Mouse (Mus musculus) stomach, embryonic 15.5 days (tissue): ENCODE measurements around the gene Krtap5-3. TPM values are rescaled to one million over a fixed set of nuclear protein-coding genes. Genes with fewer than 3 reads are reported as not detected.
"Not testable (repeated sequence)": the region's sequence is repeated elsewhere in the genome, so short reads cannot be mapped to it uniquely, and the experiment has no call there.

ENCODE experiments used
- ATAC-seq: fragments of 200-750 bp; cut with Nextera tagmentation; 2 replicates; pipeline ENCODE4 v1.8.0; 2017; ENCODE audit warnings: low read depth, moderate number of reproducible peaks, moderate TSS enrichment; ENCODE audit not compliant: insufficient read depth, low FRiP score
- H3K27ac ChIP-seq: fragments of 300-500 bp; sonication (generic); 2 replicates; pipeline ENCODE4 v1.5.1; 2015; ENCODE audit warnings: mild to moderate bottlenecking, inconsistent platforms
- H3K27me3 ChIP-seq: fragments of 300-500 bp; sonication (generic); replicated peaks from 2 replicates; pipeline ENCODE4 v1.6.1; 2015; ENCODE audit warnings: inconsistent platforms
- H3K36me3 ChIP-seq: fragments of 300-500 bp; sonication (generic); 2 replicates; pipeline ENCODE4 v1.6.1; 2015; ENCODE audit warnings: inconsistent platforms
- H3K4me1 ChIP-seq: fragments of 300-500 bp; sonication (generic); 2 replicates; pipeline ENCODE4 v1.6.1; 2015; ENCODE audit warnings: inconsistent platforms
- H3K4me2 ChIP-seq: fragments of 300-500 bp; sonication (generic); 2 replicates; pipeline ENCODE4 v1.6.1; 2015; ENCODE audit warnings: mild to moderate bottlenecking, inconsistent platforms
- H3K4me3 ChIP-seq: fragments of 300-500 bp; sonication (generic); replicated peaks from 2 replicates; pipeline ENCODE4 v1.5.1; 2015; ENCODE audit warnings: inconsistent platforms
- H3K9ac ChIP-seq: fragments of 300-500 bp; sonication (generic); 2 replicates; pipeline ENCODE4 v1.6.1; 2015; ENCODE audit warnings: inconsistent platforms
- H3K9me3 ChIP-seq: fragments of 300-500 bp; sonication (generic); 2 replicates; pipeline ENCODE4 v1.6.1; 2016; ENCODE audit warnings: inconsistent platforms
- WGBS: fragments of 180-500 bp; shearing (Covaris S2); methylation state at CpG from one replicate; pipeline ENCODE4 v1.1.7; 2015; 5-methylcytosine and 5-hydroxymethylcytosine counted together
- polyA plus RNA-seq: library from polyadenylated mRNA; unstranded; fragments of >200 nt; fragmentation: Nextera tagmentation; extraction: Ambion mirVana; gene quantifications from 2 replicates; pipeline ENCODE4 v1.2.1, GENCODE M21; 2015

Krtap5-3 gene
- not detected in 2 replicates for polyA plus RNA-seq

DNA sequence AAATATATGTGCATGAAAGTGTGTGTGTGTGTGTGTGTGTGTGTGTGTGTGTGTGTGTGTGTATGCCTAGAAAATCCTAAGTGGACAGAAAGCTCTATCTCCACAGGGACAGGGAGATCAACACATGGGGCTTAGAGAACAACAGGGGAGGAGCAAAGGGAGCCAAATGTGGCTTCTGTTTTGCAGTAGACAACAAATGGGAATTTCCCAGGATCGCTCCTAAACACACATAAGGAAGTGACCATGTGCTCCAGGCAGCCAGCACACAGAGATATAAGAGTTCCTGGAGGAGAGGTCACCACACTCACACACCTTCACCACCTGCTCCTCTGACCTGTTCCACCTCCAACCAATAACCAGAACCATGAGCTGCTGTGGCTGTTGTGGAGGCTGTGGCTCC, at the start of gene Krtap5-3:
Gene Krtap5-3, plus strand, starts transcription at position 301 of the 400 bp plus-strand sequence.
- H3K9me3 ChIP-seq = no peaks in the 10 kb centered on the region
- no peak within 1 kb of the TSS for H3K4me3 ChIP-seq
- H3K9ac ChIP-seq = no peak within 1 kb of the TSS
- H3K27me3 ChIP-seq = no peaks in the 10 kb centered on the region
- H3K4me2 ChIP-seq = no peak within 1 kb of the TSS
- no peak for ATAC-seq
- no peaks in the 10 kb centered on the region for H3K4me1 ChIP-seq
- H3K36me3 ChIP-seq = no peaks in the 10 kb centered on the region
- 42% methylated on average over 1 of the region's 1 CpGs for WGBS
- H3K27ac ChIP-seq = no peak within 1 kb of the TSS

DNA sequence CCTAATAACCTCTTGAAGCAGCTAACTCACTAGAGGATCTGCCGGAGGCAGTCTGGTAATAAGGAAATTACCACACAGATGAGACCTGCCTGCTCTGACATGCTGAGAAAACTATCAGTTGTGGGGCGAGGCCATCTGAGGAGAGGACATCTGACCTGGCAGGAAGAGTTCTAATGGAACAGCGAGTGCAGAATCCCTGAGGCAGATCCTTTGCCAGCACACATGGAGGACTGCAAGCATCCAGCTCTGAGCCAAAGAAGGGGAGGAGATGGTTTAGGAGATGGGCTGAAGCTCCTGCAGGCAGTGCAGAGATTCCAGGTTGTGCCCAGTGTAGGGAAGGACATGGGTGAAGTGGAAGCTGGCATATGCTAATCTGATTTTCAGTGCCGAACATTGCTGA, 49.0 kb upstream of the Krtap5-3 start:
- no peaks in the 10 kb centered on the region for H3K27me3 ChIP-seq
- WGBS = 82% methylated on average over 4 of the region's 4 CpGs
- H3K36me3 ChIP-seq = no peaks in the 10 kb centered on the region
- H3K4me2 ChIP-seq = no peak overlapping the region
- no peak overlapping the region for H3K4me3 ChIP-seq
- H3K4me1 ChIP-seq = no peaks in the 10 kb centered on the region
- no peak for ATAC-seq
- no peak overlapping the region for H3K27ac ChIP-seq
- no peaks in the 10 kb centered on the region for H3K9me3 ChIP-seq
- no peak overlapping the region for H3K9ac ChIP-seq

DNA sequence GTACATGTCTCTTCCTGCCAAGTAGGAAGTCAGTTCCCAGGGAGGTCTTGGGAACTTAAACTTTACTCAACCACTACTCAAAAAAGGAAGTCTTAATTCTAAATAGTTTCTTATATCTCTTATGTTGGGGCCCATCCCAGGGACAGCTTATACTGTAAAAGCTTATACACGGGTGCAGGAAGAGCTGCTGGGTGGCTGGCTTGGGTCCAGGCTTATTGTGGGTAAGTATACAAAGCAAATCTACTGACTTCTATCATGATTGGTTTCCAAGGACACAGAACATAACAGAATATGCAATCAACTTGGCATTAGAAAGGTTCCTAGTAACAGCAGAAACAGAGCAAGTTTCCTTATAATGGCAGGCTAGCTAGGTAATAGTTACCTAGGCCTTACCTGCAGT, 45.9 kb upstream of the Krtap5-3 start:
- Histone ChIP-seq H3K36me3 (no peaks in the 10 kb centered on the region), H3K4me1 (no peaks in the 10 kb centered on the region), H3K27ac (no peak overlapping the region), H3K27me3 (no peaks in the 10 kb centered on the region), H3K9me3 (no peaks in the 10 kb centered on the region), H3K9ac (no peak overlapping the region), H3K4me3 (no peak overlapping the region), H3K4me2 (no peak overlapping the region)
- 43% methylated on average over 1 of the region's 1 CpGs for WGBS
- ATAC-seq = no peak

DNA sequence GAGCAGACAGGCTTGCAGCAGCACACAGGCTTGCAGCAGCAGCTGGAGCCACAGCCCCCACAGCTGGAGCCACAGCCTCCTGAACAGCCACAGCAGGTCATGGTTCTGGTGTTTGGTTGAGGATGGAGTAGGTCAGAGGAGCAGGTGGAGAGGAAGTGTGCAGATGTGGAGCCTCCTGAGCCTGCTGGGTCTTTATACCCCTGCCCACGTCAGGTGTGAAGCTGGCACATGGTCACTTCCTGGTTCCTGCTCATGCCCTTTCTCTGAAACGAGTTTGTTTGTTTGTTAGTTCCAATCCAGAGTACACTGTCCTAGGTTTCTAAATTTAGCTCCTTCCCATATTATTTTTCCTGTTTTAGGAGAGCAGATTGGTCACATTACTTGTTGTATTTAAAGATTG, 44.2 kb upstream of the Krtap5-3 start, which contains the start of gene Gm29735:
Gene Gm29735, minus strand, starts transcription at position 101 of the 400 bp plus-strand sequence.
- ATAC-seq, H3K9ac ChIP-seq, H3K36me3 ChIP-seq, H3K27me3 ChIP-seq, H3K27ac ChIP-seq, H3K4me1 ChIP-seq, H3K4me2 ChIP-seq, H3K9me3 ChIP-seq, H3K4me3 ChIP-seq: not testable (repeated sequence)
- WGBS = 39% methylated on average over 2 of the region's 2 CpGs

DNA sequence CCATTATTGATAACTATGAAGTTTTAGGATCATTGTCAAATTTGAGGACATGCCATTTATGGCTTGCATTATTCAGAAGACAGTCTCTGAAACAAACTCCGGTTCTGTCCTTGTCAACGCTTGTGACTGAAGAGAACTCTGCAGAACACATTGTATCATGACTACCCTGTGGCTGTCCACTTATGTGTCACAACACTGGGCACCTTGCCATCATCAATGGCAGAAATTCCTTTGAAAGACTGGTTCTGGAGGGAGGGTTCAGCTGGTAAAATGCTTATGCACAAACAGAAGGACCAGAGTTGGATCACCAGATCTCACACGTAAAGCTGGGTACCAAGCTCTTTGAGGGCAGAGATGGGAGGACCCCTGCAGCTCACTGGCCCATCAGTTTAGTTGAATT, 41.8 kb upstream of the Krtap5-3 start:
- 89% methylated on average over 3 of the region's 3 CpGs for WGBS
- no peak overlapping the region for H3K4me2 ChIP-seq
- H3K27ac ChIP-seq = no peak overlapping the region
- H3K4me1 ChIP-seq = no peaks in the 10 kb centered on the region
- H3K36me3 ChIP-seq = no peaks in the 10 kb centered on the region
- no peak overlapping the region for H3K9ac ChIP-seq
- no peaks in the 10 kb centered on the region for H3K9me3 ChIP-seq
- no peaks in the 10 kb centered on the region for H3K27me3 ChIP-seq
- no peak overlapping the region for H3K4me3 ChIP-seq
- no peak for ATAC-seq

DNA sequence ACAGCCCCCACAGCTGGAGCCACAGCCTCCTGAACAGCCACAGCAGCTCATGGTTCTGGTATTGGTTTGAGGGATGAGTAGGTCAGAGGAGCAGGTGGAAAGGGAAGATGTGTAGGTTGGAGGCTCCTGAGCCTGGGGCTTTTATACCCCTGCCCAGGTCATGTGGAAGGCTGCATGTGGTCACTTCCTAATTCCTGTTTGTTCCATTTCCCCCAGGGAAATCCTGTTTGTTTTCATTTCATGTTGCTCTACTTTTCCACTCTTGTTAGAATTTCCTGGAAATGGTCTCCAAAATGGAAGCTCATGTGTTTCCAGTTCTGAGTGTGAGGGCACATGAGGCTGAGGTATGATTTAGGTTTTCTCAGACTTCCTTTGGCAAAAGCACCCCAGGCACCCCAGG, 35.5 kb upstream of the Krtap5-3 start, which contains the start of gene Gm4553:
Gene Gm4553, minus strand, starts transcription at position 101 of the 400 bp plus-strand sequence.
- not testable (repeated sequence) for H3K9me3 ChIP-seq, H3K4me2 ChIP-seq, H3K4me1 ChIP-seq, H3K27me3 ChIP-seq, H3K27ac ChIP-seq, H3K9ac ChIP-seq, H3K36me3 ChIP-seq, ATAC-seq, H3K4me3 ChIP-seq

DNA sequence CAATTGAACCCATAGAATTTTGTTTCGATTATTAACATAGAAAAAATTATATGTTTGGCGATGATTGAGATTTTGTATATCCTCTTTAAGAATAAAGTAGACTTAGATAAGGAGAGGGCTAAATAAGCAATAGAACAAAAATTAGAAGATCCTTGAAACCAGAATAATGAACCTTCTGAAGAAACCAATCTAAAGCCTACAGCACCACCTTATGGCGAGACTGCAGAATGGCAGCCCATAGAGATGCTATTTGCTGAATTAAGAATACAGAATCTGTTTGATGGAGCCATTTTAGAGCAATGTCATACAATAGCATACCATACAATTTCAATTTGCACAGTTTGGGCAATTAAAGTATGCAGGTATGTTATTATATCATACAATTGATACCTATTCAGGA, 31.3 kb upstream of the Krtap5-3 start:
- WGBS = 49% methylated on average over 3 of the region's 3 CpGs
- Histone ChIP-seq H3K27me3 (no peaks in the 10 kb centered on the region), H3K9me3 (no peaks in the 10 kb centered on the region), H3K27ac (no peak overlapping the region), H3K4me2 (no peak overlapping the region), H3K4me1 (no peaks in the 10 kb centered on the region), H3K36me3 (no peaks in the 10 kb centered on the region), H3K9ac (no peak overlapping the region), H3K4me3 (no peak overlapping the region)
- no peak for ATAC-seq

DNA sequence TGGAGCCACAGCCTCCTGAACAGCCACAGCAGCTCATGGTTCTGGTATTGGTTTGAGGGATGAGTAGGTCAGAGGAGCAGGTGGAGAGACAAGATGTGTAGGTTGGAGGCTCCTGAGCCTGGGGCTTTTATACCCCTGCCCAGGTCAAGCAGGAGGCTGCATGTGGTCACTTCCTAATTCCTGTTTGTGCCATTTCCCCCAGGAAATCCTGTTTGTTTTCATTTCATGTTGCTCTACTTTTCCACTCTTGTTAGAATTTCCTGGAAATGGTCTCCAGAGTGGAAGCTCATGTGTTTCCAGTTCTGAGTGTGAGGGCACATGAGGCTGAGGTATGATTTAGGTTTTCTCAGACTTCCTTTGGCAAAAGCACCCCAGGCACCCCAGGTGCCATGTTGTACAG, 25.3 kb upstream of the Krtap5-3 start, which contains the start of gene Krtap5-2:
Gene Krtap5-2, minus strand, starts transcription at position 101 of the 400 bp plus-strand sequence.
- not testable (repeated sequence) for H3K27me3 ChIP-seq, H3K4me2 ChIP-seq, ATAC-seq, H3K36me3 ChIP-seq, H3K4me1 ChIP-seq, H3K27ac ChIP-seq, H3K9ac ChIP-seq, H3K4me3 ChIP-seq, H3K9me3 ChIP-seq

DNA sequence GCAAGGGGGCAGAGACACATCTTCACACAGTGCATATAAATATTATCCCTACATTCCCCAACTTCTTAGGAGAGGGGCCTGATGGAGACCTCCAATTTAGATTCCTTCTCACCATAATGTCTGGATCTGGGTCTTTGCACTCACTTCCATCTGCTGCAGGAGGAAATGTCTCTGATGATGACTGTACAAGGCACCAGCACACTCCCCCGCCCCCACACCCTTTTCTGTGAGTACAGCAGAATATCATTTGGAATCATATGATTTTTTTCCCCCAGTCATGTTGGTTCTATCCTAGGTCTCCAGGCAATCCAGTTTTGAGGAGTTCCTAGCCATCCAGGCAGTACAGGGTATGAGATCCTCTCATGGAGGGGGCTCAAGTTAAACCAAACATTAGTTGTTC, 22.5 kb upstream of the Krtap5-3 start:
- ATAC-seq = no peak
- 76% methylated on average over 1 of the region's 1 CpGs for WGBS
- no peak overlapping the region for H3K9ac ChIP-seq
- no peak overlapping the region for H3K4me2 ChIP-seq
- H3K27me3 ChIP-seq = no peaks in the 10 kb centered on the region
- H3K27ac ChIP-seq = no peak overlapping the region
- H3K4me1 ChIP-seq = no peaks in the 10 kb centered on the region
- H3K36me3 ChIP-seq = no peaks in the 10 kb centered on the region
- no peak overlapping the region for H3K4me3 ChIP-seq
- H3K9me3 ChIP-seq = no peaks in the 10 kb centered on the region

DNA sequence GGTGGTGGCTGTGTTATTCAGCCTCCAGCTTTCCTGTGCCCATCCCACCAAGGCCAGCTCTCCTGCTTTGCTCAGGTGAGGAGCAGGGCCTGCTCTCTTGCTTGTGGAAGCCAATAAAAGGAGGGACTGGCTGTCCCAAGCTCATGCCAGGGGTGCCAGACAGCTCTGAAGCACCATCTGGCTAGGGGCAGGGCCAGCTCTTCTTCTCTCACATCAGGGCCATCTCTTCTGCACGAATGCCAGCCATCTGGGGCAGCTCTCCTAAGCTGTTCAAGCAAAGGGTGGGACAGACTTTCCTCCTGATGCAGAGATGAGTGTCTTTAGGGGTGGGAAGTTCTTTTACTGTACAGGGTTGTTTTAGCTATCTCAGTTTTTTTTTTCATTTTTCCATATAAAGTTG, 20.1 kb upstream of the Krtap5-3 start:
- no peaks in the 10 kb centered on the region for H3K36me3 ChIP-seq
- H3K9ac ChIP-seq = no peak overlapping the region
- WGBS = 25% methylated on average over 1 of the region's 1 CpGs
- H3K4me1 ChIP-seq = no peaks in the 10 kb centered on the region
- no peak overlapping the region for H3K4me2 ChIP-seq
- no peaks in the 10 kb centered on the region for H3K9me3 ChIP-seq
- H3K27ac ChIP-seq = no peak overlapping the region
- ATAC-seq = no peak
- no peaks in the 10 kb centered on the region for H3K27me3 ChIP-seq
- no peak overlapping the region for H3K4me3 ChIP-seq

DNA sequence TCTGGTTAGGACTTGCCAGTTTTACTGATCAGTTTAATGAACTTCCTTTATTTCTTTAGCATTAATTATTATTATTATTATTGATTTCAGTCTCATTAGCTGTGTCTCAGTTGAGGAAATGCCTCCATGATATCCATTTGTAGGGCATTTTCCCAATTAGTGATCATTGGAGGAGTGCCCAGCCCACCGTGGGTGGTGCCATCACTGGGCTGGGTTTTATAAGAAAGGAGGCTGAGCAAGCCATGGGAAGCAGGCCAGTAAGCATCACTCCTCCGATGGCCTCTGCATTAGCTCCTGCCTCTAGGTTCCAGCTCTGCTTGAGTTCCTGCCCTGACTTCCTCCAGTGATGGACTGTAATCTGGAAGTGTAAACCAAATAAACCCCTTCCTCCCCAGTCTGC, 13.0 kb upstream of the Krtap5-3 start:
- H3K9me3 ChIP-seq = no peaks in the 10 kb centered on the region
- H3K9ac ChIP-seq = no peak overlapping the region
- H3K4me3 ChIP-seq = no peak overlapping the region
- no peak overlapping the region for H3K27ac ChIP-seq
- no peak for ATAC-seq
- H3K4me2 ChIP-seq = no peak overlapping the region
- 70% methylated on average over 2 of the region's 2 CpGs for WGBS
- no peaks in the 10 kb centered on the region for H3K4me1 ChIP-seq
- no peaks in the 10 kb centered on the region for H3K27me3 ChIP-seq
- H3K36me3 ChIP-seq = no peaks in the 10 kb centered on the region

DNA sequence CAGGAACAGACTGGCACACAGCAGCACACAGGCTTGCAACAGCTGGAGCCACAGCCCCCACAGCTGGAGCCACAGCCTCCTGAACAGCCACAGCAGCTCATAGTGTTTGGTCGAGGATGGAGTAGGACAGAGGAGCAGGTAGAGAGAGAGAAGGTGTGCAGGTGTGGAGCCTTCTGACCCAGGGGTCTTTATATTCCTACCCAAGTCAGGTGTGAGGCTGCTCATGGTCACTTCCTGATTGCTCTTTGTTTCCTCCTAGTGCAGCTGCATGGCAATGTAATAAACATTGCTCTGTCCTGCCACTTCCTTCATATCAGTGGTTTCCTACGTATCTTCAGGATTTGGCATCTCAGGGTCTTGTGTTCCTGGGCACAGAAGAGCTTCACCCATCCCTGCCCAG, 10.9 kb upstream of the Krtap5-3 start, which contains the start of gene Gm10153:
Gene Gm10153, minus strand, starts transcription at position 101 of the 400 bp plus-strand sequence.
- H3K4me2 ChIP-seq = no peak within 1 kb of the TSS
- ATAC-seq = no peak
- no peaks in the 10 kb centered on the region for H3K36me3 ChIP-seq
- WGBS = 34% methylated on average over 2 of the region's 2 CpGs
- H3K9me3 ChIP-seq = no peaks in the 10 kb centered on the region
- H3K27ac ChIP-seq = no peak within 1 kb of the TSS
- H3K4me1 ChIP-seq = no peaks in the 10 kb centered on the region
- H3K4me3 ChIP-seq = no peak within 1 kb of the TSS
- no peaks in the 10 kb centered on the region for H3K27me3 ChIP-seq
- H3K9ac ChIP-seq = no peak within 1 kb of the TSS

DNA sequence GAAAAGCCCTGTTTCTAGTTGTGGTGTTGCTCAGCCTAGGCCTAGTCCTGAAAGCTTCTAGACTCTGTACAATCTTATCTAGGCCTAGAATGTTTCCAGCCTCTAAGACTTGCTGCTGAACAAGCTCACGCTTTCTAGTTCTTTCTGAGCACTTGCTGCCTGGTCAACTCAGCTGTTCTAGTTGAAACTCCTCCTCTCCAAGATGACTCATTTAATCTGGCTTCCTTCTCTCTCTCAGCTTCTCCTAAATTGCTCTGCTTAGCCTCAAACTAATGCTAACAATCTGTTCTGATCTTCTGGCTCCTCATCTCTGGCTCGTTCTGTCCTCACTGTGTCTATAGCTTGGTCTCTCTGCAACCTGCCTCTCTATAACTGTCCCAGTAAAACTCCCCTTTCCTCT, 2.4 kb upstream of the Krtap5-3 start:
- WGBS = 68% methylated on average over 2 of the region's 2 CpGs
- no peak overlapping the region for H3K9ac ChIP-seq
- ATAC-seq = no peak
- H3K4me2 ChIP-seq = no peak overlapping the region
- H3K4me3 ChIP-seq = no peak overlapping the region
- H3K4me1 ChIP-seq = no peaks in the 10 kb centered on the region
- H3K36me3 ChIP-seq = no peaks in the 10 kb centered on the region
- H3K27me3 ChIP-seq = no peaks in the 10 kb centered on the region
- H3K9me3 ChIP-seq = no peaks in the 10 kb centered on the region
- no peak overlapping the region for H3K27ac ChIP-seq
